Mouse (Mus musculus): ENCODE measurements around the gene Tmc4. TPM values are rescaled to one million over a fixed set of nuclear protein-coding genes. Genes with fewer than 3 reads are reported as not detected.
A peak's percentile ranks its signal among the peaks of the same experiment; 100 is the strongest.
"Not testable (repeated sequence)": the region's sequence is repeated elsewhere in the genome, so short reads cannot be mapped to it uniquely, and the experiment has no call there.

Tmc4 gene
- polyA plus RNA-seq, 1 experiment from 2014 or later, result 4.1 TPM

GRCm38 (mm10) chr7:3704475-3704874 lies 27.1 kb upstream of the Tmc4 start:
- H3K4me3 ChIP-seq, result peak overlapping the region; percentile 85
- under 1% methylated on average over 20 of the region's 20 CpGs for WGBS
- no peaks in the 10 kb centered on the region for H3K27me3 ChIP-seq (ENCODE audit: poor library complexity, severe bottlenecking)
- H3K27ac ChIP-seq, result peak overlapping the region; percentile 96
- H3K36me3 ChIP-seq (replicated peaks), result peaks cover 65% of the 10 kb centered on the region
- no peaks in the 10 kb centered on the region for H3K9me3 ChIP-seq
- H3K4me1 ChIP-seq, result peaks cover 26% of the 10 kb centered on the region
- DNase-seq (ENCODE audit: extremely low spot score, low spot score), result no peak

- Histone ChIP-seq H3K36me3 (replicated peaks) (peaks cover 70% of the 10 kb centered on the region), H3K27ac (peak within 1 kb of the TSS; percentile 96), H3K4me3 (peak within 1 kb of the TSS; percentile 85), H3K27me3 (ENCODE audit: poor library complexity, severe bottlenecking) (no peaks in the 10 kb centered on the region), H3K9me3 (no peaks in the 10 kb centered on the region), H3K4me1 (peaks cover 26% of the 10 kb centered on the region)
- peak; percentile 97 for DNase-seq (ENCODE audit: extremely low spot score, low spot score)
- 1% methylated on average over 42 of the region's 42 CpGs for WGBS
Measured at GRCm38 (mm10) chr7:3703879-3704441, 26.6 kb upstream of the Tmc4 start, which contains the start of gene Rps9. Rps9 (plus strand) TSS chr7:3703993.

GRCm38 (mm10) chr7:3703148-3703878 lies 26.0 kb upstream of the Tmc4 start:
- no peaks in the 10 kb centered on the region for H3K27me3 ChIP-seq (ENCODE audit: poor library complexity, severe bottlenecking)
- WGBS, result 21% methylated on average over 6 of the region's 6 CpGs
- peaks cover 26% of the 10 kb centered on the region for H3K4me1 ChIP-seq
- no peak for DNase-seq (ENCODE audit: extremely low spot score, low spot score)
- peak overlapping the region; percentile 96 for H3K27ac ChIP-seq
- peak overlapping the region; percentile 85 for H3K4me3 ChIP-seq
- H3K36me3 ChIP-seq (replicated peaks), result peaks cover 77% of the 10 kb centered on the region
- no peaks in the 10 kb centered on the region for H3K9me3 ChIP-seq

- peaks cover 66% of the 10 kb centered on the region for H3K36me3 ChIP-seq (replicated peaks)
- peaks cover 20% of the 10 kb centered on the region for H3K4me1 ChIP-seq
- 97% methylated on average over 6 of the region's 6 CpGs for WGBS
- no peak for DNase-seq (ENCODE audit: extremely low spot score, low spot score)
- H3K4me3 ChIP-seq, result no peak overlapping the region
- H3K9me3 ChIP-seq, result no peaks in the 10 kb centered on the region
- no peaks in the 10 kb centered on the region for H3K27me3 ChIP-seq (ENCODE audit: poor library complexity, severe bottlenecking)
- H3K27ac ChIP-seq, result no peak overlapping the region
Measured at GRCm38 (mm10) chr7:3698471-3698870, 21.1 kb upstream of the Tmc4 start.

- peaks cover 50% of the 10 kb centered on the region for H3K36me3 ChIP-seq (replicated peaks)
- 9% methylated on average over 9 of the region's 9 CpGs for WGBS
- peaks cover 27% of the 10 kb centered on the region for H3K4me1 ChIP-seq
- H3K4me3 ChIP-seq, result peak overlapping the region; percentile 86
- not testable (repeated sequence) for H3K9me3 ChIP-seq; H3K27me3 ChIP-seq (ENCODE audit: poor library complexity, severe bottlenecking); DNase-seq (ENCODE audit: extremely low spot score, low spot score)
- peak overlapping the region; percentile 94 for H3K27ac ChIP-seq
Measured at GRCm38 (mm10) chr7:3694949-3695305, 17.6 kb upstream of the Tmc4 start.

- H3K4me3 ChIP-seq, result peak overlapping the region; percentile 86
- peak; percentile 77 for DNase-seq (ENCODE audit: extremely low spot score, low spot score)
- H3K4me1 ChIP-seq, result peaks cover 27% of the 10 kb centered on the region
- WGBS, result under 1% methylated on average over 53 of the region's 55 CpGs
- H3K27ac ChIP-seq, result peak overlapping the region; percentile 94
- H3K9me3 ChIP-seq, result no peaks in the 10 kb centered on the region
- H3K27me3 ChIP-seq (ENCODE audit: poor library complexity, severe bottlenecking), result no peaks in the 10 kb centered on the region
- H3K36me3 ChIP-seq (replicated peaks), result peaks cover 44% of the 10 kb centered on the region
Measured at GRCm38 (mm10) chr7:3694076-3694948, 17.0 kb upstream of the Tmc4 start.

- peaks cover 27% of the 10 kb centered on the region for H3K4me1 ChIP-seq
- H3K27me3 ChIP-seq (ENCODE audit: poor library complexity, severe bottlenecking), result no peaks in the 10 kb centered on the region
- peak overlapping the region; percentile 86 for H3K4me3 ChIP-seq
- H3K9me3 ChIP-seq, result no peaks in the 10 kb centered on the region
- no peak for DNase-seq (ENCODE audit: extremely low spot score, low spot score)
- 0% methylated on average over 18 of the region's 18 CpGs for WGBS
- peaks cover 38% of the 10 kb centered on the region for H3K36me3 ChIP-seq (replicated peaks)
- H3K27ac ChIP-seq, result peak overlapping the region; percentile 94
Measured at GRCm38 (mm10) chr7:3693809-3694075, 16.4 kb upstream of the Tmc4 start.

GRCm38 (mm10) chr7:3692987-3693808 lies 15.8 kb upstream of the Tmc4 start, which contains the start of gene Mboat7:
Mboat7 (minus strand) TSS chr7:3693523.
- Histone ChIP-seq H3K27ac (peak within 1 kb of the TSS; percentile 94), H3K27me3 (ENCODE audit: poor library complexity, severe bottlenecking) (no peaks in the 10 kb centered on the region), H3K4me1 (peaks cover 27% of the 10 kb centered on the region), H3K9me3 (no peaks in the 10 kb centered on the region), H3K36me3 (replicated peaks) (peaks cover 37% of the 10 kb centered on the region), H3K4me3 (peak within 1 kb of the TSS; percentile 86)
- peak; percentile 96 for DNase-seq (ENCODE audit: extremely low spot score, low spot score)
- under 1% methylated on average over 55 of the region's 55 CpGs for WGBS

GRCm38 (mm10) chr7:3692382-3692986 lies 15.1 kb upstream of the Tmc4 start, which contains the start of gene Tsen34:
Tsen34 (plus strand) TSS chr7:3692863.
- under 1% methylated on average over 49 of the region's 49 CpGs for WGBS
- peak within 1 kb of the TSS; percentile 86 for H3K4me3 ChIP-seq
- peaks cover 37% of the 10 kb centered on the region for H3K36me3 ChIP-seq (replicated peaks)
- H3K4me1 ChIP-seq, result peaks cover 27% of the 10 kb centered on the region
- no peaks in the 10 kb centered on the region for H3K9me3 ChIP-seq
- DNase-seq (ENCODE audit: extremely low spot score, low spot score), result no peak
- peak within 1 kb of the TSS; percentile 94 for H3K27ac ChIP-seq
- H3K27me3 ChIP-seq (ENCODE audit: poor library complexity, severe bottlenecking), result no peaks in the 10 kb centered on the region

- Histone ChIP-seq H3K9me3 (no peaks in the 10 kb centered on the region), H3K4me3 (peak overlapping the region; percentile 86), H3K4me1 (peaks cover 27% of the 10 kb centered on the region), H3K27ac (peak overlapping the region; percentile 94), H3K36me3 (replicated peaks) (peaks cover 37% of the 10 kb centered on the region), H3K27me3 (ENCODE audit: poor library complexity, severe bottlenecking) (no peaks in the 10 kb centered on the region)
- DNase-seq (ENCODE audit: extremely low spot score, low spot score), result no peak
- 39% methylated on average over 3 of the region's 3 CpGs for WGBS
Measured at GRCm38 (mm10) chr7:3691919-3692318, 14.6 kb upstream of the Tmc4 start.

- Histone ChIP-seq H3K9me3 (peaks cover 5% of the 10 kb centered on the region; the same call in 1 of the 2 replicates), H3K27me3 (ENCODE audit: poor library complexity, severe bottlenecking) (no peaks in the 10 kb centered on the region), H3K36me3 (replicated peaks) (peaks cover 58% of the 10 kb centered on the region), H3K4me3 (no peak overlapping the region), H3K27ac (peak overlapping the region; percentile 40; the same call in 1 of the 2 replicates), H3K4me1 (peaks cover 19% of the 10 kb centered on the region)
- 84% methylated on average over 31 of the region's 31 CpGs for WGBS
- DNase-seq (ENCODE audit: extremely low spot score, low spot score), result no peak
Measured at GRCm38 (mm10) chr7:3685400-3686187, 8.2 kb upstream of the Tmc4 start.

Measured in forebrain, embryonic 10.5 days (tissue).